Mouse (Mus musculus) C2C12 (cell line): Measurements from ENCODE around the gene Nfia.

Experiments used
- CTCF ChIP-seq: IDR thresholded peaks from one replicate; pipeline ENCODE4 v1.5.1; 2011; ENCODE audit not compliant: control insufficient read depth, insufficient read depth, insufficient read length
- MYOD1 ChIP-seq: IDR thresholded peaks from one replicate; pipeline ENCODE4 v1.6.1; 2011; ENCODE audit warnings: low read depth; ENCODE audit not compliant: control insufficient read depth, insufficient read length
- MYOG ChIP-seq: IDR thresholded peaks from one replicate; pipeline ENCODE4 v1.6.1; 2011; ENCODE audit not compliant: control insufficient read depth, insufficient read length; ENCODE audit errors: extremely low read depth

GRCm38 (mm10) chr4:97991395-97991794 is 218.9 kb downstream of the Nfia start:
- no peak for TF ChIP-seq CTCF
- no peak for TF ChIP-seq MYOD1
- TF ChIP-seq MYOG, result no peak
